Mouse (Mus musculus): ENCODE measurements around the gene Pcdh18.

- TF ChIP-seq EP300 (optimal IDR thresholded peaks at IDR 0.05) (no peak), CTCF (IDR thresholded peaks at IDR 0.05; ENCODE audit: low read depth) (no peak)
Observed at GRCm38 (mm10) chr3:49738531-49738930, 18.6 kb downstream of the Pcdh18 start.

Data from stomach, postnatal 0 days (tissue).